Mouse (Mus musculus) liver, embryonic 14.5 days (tissue): ENCODE measurements around the gene Cd37.

ENCODE experiments used
- CTCF ChIP-seq: IDR thresholded peaks from 2 replicates; pipeline ENCODE4 v1.5.1; 2016; ENCODE audit warnings: antibody characterized with exemption, low read depth, control low read depth
- EP300 ChIP-seq: IDR thresholded peaks from 2 replicates; pipeline ENCODE4 v1.6.1; 2016; ENCODE audit warnings: antibody characterized with exemption, low read depth

GRCm38 (mm10) chr7:45202654-45203053, 36.3 kb downstream of the Cd37 start:
- TF ChIP-seq CTCF (no peak), EP300 (no peak)
